Mouse (Mus musculus) T-helper 2 cell (primary cell): ENCODE measurements around the gene Rasgrp4.

ENCODE experiments used
- in situ Hi-C: fragments of 300-600 bp; cut with MboI, MseI; formaldehyde crosslinking; loops from one replicate; pipeline ENCODE4 v1.15.1; 2025; ENCODE audit warnings: high pct_unique_total_duplicates

The Rasgrp4 gene

DNA sequence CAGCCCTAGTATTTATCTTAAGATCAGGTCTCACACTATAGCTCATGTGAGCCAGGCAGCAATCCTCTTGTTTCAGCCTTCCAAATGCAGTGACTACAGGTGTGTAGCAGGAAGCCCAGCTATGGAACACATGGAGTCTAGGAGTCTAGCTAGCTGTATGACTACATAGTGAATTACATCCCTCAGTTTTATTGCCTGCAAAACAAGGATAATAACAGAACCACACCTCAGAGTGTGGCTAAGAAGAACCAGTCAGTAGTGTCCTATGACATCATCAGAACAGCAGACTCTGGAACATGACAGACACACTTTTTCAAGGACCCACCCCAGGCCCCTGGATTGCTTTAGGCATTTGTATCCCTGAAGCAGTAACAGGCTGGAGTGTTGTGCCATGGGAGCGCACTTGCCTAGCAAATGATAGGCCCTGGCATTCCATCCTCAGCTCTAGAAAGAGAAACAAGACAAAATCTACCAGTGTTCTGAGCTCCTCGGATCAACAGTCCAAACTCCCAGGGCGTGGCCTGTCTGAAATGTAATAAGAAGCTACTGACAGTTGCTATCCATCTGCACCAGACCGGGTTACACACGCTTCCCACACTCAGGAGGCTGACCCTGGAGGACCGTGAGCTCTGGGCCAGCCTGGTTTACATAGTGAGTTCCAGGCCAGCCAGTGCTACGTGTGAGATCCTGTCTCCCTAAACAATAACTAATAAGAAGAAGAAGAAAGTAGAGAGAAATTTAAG lies 12.1 kb downstream of the Rasgrp4 start:
- in situ Hi-C loops, result no loop called here

DNA sequence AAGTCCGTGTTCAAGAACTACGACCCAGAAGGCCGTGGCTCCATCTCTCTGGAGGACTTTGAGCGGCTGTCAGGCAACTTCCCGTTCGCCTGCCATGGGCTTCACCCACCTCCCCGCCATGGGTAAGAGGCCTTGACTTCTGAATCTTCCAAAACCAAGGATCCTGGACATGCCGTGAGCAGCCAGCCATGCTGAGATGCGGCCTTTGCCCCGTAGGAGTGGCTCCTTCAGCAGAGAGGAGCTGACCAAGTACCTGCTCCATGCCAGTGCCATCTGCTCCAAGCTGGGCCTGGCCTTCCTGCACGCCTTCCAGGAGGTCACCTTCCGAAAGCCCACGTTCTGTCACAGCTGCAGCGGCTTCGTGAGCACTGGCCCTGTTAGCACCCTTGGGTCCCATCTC lies 14.1 kb downstream of the Rasgrp4 start:
- in situ Hi-C loops, result no loop called here

DNA sequence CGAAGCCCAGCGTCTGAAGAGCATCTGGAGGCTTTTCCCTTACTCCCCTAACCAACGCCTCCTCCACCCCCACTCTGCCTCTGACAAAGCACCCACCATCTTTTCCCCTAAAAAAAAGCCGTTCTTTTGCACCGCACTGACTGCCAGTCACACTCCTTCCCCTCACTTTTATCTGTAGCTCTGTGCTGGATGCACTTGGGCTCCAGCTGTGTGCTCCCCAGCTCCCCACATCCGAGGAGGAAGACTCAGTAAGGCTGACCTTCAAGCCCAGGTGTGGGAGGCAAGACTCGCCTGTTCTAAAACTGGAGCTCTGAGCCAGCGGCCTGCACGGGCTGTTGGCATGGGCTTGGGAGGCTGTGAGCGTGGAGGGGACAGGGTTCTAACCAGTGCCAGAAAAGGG lies 16.8 kb downstream of the Rasgrp4 start:
- in situ Hi-C loops, result loop anchor here (5.0 kb wide), 1 partner anchor 811 kb away; no protein-coding TSS in a partner anchor

DNA sequence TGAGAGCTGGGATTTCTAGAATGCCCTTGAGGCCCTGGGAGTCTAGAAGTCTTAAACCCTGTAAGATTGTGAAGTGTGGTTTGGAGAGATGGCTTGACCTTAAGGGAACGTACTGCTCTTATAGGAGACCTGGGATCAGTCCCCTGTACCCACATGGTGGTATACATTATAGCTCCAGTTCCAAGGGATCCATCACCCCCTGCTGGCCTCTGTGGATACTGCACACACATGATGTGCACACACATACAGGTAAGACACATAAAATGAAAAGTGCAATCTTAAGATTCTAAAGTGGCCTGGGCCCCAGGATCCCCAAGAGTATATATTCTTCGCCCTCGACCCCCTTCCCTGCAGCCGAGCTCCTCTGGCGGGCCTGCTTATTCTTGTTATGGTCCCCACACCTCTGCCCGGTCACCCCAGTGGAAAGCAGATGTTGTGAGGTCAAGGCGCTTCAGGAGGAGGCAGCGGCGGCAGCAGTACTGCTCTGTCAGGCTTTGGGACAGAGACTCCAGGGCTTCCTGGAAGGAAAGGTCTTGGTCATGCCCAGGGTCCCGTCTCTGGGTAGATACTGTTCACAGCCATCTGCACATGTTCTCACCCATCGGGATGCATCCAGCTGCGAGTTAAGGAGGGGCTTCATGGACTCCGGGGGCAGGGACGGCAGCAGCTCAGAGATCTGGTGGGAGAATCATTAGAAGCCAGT lies 19.5 kb downstream of the Rasgrp4 start:
- in situ Hi-C loops, result loop anchor here (5.0 kb wide), 1 partner anchor 808 kb away; no protein-coding TSS in a partner anchor

DNA sequence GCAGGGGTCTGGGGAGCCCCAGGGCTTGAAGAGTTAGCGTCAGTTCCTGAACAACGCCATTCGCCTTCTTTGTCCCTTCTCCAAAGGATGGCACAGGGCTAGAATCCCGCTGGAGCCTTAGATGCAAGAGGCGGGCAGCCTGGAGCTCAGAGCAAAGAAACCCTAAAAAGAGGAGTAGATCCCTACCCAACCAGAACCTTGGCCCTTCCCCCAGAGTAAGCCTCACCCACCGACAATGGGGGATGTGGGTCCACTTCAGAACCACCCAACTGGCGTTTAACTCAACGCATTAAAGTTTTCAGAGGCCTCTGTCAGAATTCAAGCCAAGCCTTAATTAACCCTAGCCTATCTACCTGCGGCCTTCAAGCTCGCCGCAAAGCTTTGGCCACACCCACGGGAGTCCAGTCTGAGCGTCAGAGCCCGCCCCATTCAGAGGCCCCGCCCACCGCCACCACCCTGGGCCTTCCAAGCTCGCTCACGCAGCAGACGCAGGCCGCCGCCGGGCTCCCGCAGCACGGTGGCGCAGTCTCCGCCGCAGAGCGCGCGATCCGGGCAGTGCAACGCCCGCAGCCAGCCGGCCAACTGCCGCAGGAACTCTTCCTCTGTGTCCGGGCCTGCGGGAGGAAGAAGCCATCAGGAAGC lies 20.7 kb downstream of the Rasgrp4 start:
- in situ Hi-C loops, result no loop called here

DNA sequence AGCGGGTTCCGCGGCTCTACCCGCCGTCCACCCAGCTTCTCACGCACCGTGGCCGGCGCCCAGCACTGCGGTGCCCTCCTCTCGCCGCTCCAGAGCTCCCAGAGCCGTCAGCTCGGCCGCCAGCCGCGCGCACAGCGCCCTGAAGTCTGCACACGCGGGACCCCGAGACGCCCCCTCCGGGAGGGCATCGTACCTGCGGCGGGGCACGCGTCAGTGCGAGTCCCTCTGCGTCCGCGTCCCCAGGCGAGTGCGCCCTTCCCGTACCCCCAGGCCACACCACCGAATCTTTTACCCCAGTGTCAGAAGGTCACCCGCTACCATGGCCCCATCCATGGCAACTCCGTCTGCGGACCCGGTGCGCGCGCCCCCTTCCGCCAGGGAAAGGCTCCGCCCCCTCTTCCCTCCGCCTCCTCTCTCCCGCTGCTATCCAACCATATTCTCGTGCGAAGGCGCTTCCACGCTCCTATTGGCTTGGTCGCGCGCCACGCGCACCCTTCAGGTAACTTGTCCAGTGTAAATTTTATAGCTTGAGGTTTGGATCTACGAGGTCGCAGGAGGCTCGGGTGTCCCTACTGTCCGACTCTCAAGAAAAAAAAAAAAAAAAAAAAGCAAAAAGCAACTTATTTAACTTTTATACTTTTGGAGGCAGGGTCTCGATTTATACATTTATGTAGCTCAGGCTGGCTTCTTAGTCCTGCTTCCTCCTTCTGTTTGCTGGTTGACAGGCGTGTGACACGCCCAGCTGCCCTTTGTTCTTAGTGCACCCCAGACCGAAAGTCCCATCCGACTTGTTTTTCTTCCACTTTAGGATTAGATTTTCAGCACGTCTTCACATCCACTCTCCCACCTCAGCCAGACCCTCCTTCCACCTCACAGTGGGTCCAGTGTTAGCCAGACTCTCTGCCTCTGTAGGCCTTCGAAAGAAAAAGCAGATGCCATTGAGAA lies 21.5 kb downstream of the Rasgrp4 start, which contains the start of gene Fam98c:
Gene Fam98c (minus strand): TSS at position 397 of the 945 bp plus-strand sequence.
- in situ Hi-C loops, result no loop called here

DNA sequence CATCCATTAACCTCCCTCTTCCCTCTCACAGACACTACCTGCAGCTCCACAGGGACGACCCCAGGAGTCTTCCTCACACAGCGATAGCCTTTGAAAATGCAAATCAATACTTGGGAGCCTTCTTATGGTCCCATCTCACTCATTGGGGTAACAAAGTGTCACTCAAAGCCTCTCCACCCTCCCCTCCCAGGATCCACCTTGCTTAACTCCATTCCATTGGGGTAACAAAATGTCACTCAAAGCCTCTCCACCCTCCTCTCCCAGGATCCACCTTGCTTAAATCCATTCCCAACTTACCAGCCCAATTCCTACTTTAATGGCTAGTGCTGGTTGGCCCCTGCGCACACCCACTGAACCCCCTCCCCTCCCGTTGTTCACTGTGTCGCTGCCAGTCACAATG lies 23.6 kb downstream of the Rasgrp4 start:
- in situ Hi-C loops, result no loop called here

DNA sequence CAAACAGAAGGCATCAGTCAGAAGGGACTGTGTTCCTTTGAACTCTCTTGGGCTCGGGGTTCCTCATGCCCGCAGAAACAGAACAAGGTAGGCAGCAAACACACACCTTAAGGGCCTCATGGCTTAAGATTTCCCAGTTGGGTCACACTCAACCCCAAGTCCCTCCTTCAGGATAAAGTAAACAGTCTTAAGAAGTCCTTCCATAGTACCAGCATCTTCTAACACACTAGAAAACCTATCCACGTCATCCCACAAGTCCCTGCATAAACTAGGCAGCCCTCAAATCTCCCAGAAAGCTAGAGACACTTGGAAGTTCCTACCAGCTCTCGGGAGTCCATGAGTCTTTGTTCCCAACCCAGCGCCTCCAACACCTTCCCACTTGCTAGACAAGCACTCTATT lies 27.6 kb downstream of the Rasgrp4 start:
- in situ Hi-C loops, result loop anchor here (10.0 kb wide), 1 partner anchor 1413 kb away; no protein-coding TSS in a partner anchor

DNA sequence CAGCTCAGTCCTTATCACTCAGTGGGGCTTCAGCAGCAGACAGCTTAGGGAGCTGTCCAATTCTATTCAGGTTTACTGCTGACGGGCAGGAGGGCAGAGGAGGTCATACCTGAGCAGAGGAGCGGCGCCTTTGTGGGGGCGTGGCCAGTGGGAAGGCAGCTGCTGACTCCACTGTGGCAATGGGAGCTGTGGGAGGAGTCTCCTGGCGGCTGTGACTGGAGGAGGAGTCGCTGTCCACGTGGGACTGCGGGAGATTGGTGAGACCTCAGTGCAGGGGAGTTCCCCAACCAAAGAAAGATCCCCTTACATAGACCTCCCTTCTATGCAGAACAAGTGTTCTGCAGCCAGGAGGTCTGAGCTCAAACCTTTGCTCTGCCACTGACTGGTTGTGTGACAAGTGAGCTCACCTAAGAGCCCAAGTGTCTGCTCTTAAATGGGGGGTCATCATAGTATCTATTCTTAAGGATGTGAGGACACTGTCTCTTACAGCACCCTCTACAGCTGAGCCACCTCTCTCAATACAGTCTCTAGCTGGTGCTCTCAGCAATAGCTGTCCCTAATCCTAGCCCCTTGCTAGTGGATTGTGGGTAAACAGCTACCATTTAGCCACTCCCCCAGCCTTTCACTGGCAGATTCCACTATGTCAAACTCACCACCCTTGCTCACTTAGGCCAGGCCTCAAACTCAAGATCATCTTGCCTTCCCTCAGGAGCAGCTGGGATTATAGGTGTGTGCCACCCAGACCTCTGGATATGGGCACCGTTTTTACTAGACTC lies 28.3 kb downstream of the Rasgrp4 start:
- in situ Hi-C loops, result loop anchor here (10.0 kb wide), 1 partner anchor 1412 kb away; no protein-coding TSS in a partner anchor

DNA sequence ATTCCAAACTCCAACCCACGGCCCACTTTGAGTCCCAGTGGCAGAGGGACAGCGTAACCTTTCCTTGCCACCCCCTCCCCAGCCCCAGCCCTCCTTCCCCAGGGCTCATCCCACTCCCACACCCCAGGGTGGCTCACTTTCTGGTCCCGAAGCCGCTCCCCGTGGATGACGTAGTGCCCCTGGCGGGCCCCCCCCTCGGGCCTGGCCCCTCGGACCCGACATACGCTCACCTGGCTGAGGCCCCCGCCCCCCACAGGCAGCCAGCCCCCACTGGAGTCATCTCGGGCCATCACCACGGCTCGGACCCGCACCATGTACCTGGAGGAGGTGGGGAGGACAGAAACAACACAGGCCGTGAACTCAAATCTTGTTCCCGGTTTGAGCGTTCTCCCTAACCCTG lies 33.0 kb downstream of the Rasgrp4 start:
- in situ Hi-C loops, result loop anchor here (10.0 kb wide), 1 partner anchor 1407 kb away; no protein-coding TSS in a partner anchor

DNA sequence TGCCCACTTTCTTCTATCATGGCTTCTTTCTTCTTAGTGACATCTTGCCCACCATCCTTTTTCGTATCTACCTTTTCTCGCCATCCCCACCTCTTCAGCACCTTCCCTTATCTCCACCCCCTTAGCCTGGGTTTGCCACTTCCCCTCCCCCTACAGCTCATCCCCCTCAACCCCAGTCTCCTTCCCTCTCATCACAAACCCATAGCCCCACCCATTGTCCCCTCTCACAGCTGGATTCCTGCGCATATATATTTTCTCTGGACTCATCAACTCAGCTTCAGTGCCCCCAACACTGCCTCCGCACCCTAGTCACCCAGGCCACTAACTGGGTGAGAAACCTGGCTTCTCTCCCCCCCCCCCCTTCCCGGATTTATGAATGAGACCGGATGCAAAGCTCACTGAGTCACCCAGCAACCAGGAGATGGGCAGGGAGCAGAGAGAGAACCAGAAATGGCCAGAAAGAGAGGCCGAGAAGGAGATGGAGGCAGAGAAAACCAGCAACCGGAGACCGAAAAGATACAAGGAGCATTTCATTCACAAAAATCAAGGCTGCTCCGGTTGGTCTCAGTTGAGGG lies 33.6 kb downstream of the Rasgrp4 start:
- in situ Hi-C loops, result loop anchor here (10.0 kb wide), 1 partner anchor 1407 kb away; no protein-coding TSS in a partner anchor

DNA sequence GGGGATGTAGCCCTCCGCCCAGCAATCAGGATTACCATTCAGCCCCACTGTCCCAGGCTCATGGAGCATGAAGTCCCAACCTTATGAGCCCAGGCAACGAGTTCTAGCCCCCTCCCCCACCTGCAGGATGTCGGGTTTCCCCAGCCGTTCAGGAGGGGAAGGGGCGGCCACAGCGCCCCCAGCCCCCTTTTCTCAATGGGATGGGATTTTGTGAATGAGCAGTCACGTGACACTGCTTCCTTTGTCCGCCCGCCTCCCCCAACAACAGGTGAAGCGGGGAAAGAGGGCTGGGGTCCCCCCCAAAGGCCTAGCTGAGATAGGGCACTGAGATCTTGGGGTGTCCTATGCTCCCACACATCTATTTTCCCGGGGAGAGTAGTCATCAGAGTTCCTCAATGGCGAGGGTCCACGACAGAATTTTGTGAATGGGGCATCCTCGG lies 34.2 kb downstream of the Rasgrp4 start:
- in situ Hi-C loops, result loop anchor here (10.0 kb wide), 1 partner anchor 1406 kb away; no protein-coding TSS in a partner anchor

DNA sequence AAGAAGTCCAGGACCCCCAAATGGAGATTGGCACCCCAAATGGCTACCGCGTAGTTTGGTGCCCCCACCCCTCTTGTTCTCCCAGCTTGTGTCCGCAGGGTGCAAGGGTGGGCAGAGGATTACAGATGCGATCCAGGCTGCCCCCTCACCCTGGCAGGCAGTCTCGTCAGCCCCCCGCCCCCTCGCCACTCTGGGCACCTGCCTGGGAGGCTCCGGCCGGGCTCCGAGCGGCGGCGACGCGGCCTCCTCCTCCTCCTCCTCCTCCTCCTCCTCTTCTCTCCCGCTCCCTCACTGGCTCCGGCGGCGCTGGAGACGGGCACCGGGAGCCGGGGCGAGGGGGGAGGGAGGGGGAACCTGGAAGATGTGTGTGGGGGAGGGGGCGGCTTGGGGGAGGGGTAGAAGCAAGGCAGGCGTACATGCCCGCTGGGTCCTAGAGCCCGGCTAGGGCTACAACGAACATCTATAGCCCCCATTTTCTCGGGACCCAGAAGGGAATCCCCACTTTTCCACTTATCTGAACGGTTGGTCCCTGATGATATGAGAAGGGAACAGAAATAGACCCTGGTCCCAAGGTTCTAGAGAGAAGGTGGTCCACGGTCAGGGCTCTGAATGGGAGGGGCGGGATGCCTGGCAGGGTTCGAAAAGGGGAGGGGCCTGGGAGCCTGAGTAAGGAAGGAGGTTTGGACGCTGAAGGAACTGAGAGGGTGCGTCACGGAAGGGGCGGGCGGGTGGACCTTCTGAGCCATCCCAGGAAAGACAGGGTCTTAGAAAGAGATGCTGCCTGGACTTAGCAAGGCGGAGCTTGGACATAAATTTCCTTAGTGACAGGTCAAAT lies 34.8 kb downstream of the Rasgrp4 start:
- in situ Hi-C loops, result loop anchor here (5.0 to 10.0 kb wide), 2 partner anchors 42 to 1405 kb away; partner anchors contain the start of gene Ryr1

DNA sequence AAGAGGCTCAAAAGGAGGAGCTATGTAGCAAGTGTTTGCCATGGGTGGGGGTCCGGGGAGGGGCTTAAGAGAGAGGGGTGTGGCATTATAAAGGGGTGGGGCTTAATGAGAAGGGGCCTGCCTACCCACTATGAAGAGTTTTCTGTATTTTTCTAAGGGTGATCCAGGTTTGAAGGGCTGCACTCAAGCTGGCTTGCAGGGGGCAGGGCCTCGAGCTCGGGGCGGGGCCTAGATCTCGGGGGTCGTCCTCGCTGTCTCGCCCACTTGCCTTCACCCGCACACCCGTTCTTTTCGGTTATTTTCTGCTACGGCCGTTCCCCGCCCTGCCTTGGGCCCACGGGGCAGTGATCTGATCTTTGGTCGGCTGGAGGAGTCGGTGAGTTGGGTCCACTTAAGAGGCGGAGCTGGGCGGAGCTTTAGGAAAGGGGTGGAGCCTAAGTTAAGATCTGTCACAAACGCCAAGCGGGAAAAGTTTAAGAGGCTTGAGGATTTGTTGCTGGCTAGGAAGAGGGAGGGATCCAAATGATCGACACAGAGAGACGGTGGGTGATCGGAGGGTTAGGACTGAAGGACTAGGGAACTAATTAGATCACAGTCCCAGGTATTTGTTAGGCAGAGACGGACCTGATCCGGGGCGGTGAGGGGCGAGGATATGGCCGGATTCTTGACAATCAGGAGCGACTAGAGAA lies 35.6 kb downstream of the Rasgrp4 start, which contains the start of the genes Ggn and Spred3:
Gene Ggn (plus strand): TSS at position 145 of the 689 bp plus-strand sequence.
Gene Spred3 (minus strand): TSS at position 346 of the 689 bp plus-strand sequence.
- in situ Hi-C loops, result loop anchor here (5.0 kb wide), 1 partner anchor 43 kb away; the partner anchor contains the start of gene Ryr1

DNA sequence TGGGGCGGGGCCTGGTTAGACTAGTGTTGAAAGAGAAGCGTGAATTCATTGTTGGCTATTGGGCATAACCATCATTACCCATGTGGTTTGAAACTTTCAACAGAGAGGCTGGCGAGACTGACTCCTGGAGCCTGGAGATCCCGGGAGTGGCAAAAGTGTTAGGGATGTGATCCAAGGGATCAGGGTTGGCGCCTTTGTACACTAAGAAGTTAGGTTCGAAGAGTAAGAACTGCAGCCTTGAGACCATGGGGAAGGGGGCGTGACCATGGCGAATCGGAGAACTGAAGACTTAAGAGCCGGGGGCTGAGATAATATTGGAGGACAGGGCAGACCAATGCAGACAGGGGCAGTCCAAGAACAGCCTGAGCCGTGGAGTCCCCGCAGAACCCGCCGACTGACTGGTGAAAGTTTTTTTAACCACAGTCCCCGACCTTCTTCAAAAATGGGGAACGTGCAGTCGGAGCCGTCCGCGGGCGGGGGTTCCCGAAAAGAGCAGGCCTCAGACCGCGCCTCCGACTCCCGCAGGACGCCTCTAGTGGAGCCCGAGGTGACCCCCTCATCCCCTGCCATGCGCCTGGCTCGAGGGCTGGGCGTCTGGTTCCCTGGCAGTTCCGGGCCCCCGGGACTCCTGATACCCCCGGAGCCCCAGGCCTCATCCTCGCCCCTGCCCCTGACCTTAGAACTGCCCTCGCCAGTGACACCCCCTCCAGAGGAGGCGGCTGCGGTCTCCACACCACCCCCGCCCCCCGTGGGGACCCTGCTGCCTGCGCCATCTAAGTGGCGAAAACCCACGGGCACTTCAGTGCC lies 36.3 kb downstream of the Rasgrp4 start:
- in situ Hi-C loops, result loop anchor here (5.0 kb wide), 1 partner anchor 44 kb away; the partner anchor contains the start of gene Ryr1

DNA sequence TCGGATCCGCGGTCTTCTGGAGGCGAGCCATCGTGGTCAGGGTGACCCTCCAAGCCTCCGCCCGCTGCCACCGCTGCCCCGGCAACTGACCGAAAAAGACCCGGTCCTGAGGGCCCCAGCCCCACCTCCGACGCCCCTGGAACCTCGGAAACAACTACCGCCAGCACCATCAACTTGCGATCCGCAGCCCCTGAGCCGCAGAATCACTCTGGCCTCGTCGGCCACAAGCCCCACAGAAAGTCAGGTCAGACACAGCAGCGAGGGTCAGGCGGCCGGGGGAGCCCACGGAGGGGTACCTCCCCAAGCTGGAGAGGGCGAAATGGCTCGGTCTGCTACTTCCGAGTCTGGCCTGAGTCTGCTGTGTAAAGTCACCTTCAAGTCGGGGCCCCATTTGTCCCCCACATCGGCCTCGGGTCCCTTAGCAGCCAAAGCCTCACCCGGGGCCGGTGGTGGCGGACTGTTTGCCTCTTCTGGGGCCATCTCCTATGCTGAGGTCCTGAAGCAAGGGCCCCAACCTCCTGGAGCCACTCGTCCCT lies 37.0 kb downstream of the Rasgrp4 start:
- in situ Hi-C loops, result loop anchor here (5.0 kb wide), 1 partner anchor 44 kb away; the partner anchor contains the start of gene Ryr1
